Mouse (Mus musculus): Measurements from ENCODE around the gene Syngr2.

Syngr2 gene

GRCm38 (mm10) chr11:117809407-117810311 lies at the start of gene Syngr2, which contains the start of gene Gm20708:
Syngr2 (plus strand) TSS chr11:117809668.
Gm20708 (plus strand) TSS chr11:117809668.
- peak; percentile 76 for DNase-seq (ENCODE audit: low spot score)

GRCm38 (mm10) chr11:117760374-117761119 lies 48.9 kb upstream of the Syngr2 start:
- DNase-seq (ENCODE audit: low spot score): no peak

- DNase-seq (ENCODE audit: low spot score): no peak
These were observed 47.7 kb upstream of the Syngr2 start for GRCm38 (mm10) chr11:117761801-117762200.

- no peak for DNase-seq (ENCODE audit: low spot score)
These were observed 47.2 kb upstream of the Syngr2 start for GRCm38 (mm10) chr11:117762246-117762645.

- DNase-seq (ENCODE audit: low spot score): no peak
These were observed 45.1 kb upstream of the Syngr2 start for GRCm38 (mm10) chr11:117764319-117764718.

- DNase-seq (ENCODE audit: low spot score): no peak
These were observed 44.1 kb upstream of the Syngr2 start for GRCm38 (mm10) chr11:117765361-117765760.

GRCm38 (mm10) chr11:117766275-117766674 lies 43.2 kb upstream of the Syngr2 start:
- no peak for DNase-seq (ENCODE audit: low spot score)

GRCm38 (mm10) chr11:117768725-117769682 lies 40.5 kb upstream of the Syngr2 start:
- no peak for DNase-seq (ENCODE audit: low spot score)

- DNase-seq (ENCODE audit: low spot score): no peak
These were observed 39.8 kb upstream of the Syngr2 start for GRCm38 (mm10) chr11:117769683-117770047.

- DNase-seq (ENCODE audit: low spot score): no peak
These were observed 39.1 kb upstream of the Syngr2 start for GRCm38 (mm10) chr11:117770407-117770806.

- DNase-seq (ENCODE audit: low spot score): no peak
These were observed 37.1 kb upstream of the Syngr2 start for GRCm38 (mm10) chr11:117772352-117772751.

- DNase-seq (ENCODE audit: low spot score): no peak
These were observed 34.5 kb upstream of the Syngr2 start for GRCm38 (mm10) chr11:117774925-117775324.

- DNase-seq (ENCODE audit: low spot score): no peak
These were observed 33.9 kb upstream of the Syngr2 start for GRCm38 (mm10) chr11:117775540-117775939.

GRCm38 (mm10) chr11:117776085-117776792 lies 33.2 kb upstream of the Syngr2 start:
- DNase-seq (ENCODE audit: low spot score): no peak

GRCm38 (mm10) chr11:117777111-117777510 lies 32.4 kb upstream of the Syngr2 start:
- no peak for DNase-seq (ENCODE audit: low spot score)

- no peak for DNase-seq (ENCODE audit: low spot score)
These were observed 31.4 kb upstream of the Syngr2 start for GRCm38 (mm10) chr11:117778031-117778430.

GRCm38 (mm10) chr11:117778851-117779433 lies 30.5 kb upstream of the Syngr2 start:
- peak; percentile 31 for DNase-seq (ENCODE audit: low spot score)

GRCm38 (mm10) chr11:117779434-117780198 lies 29.9 kb upstream of the Syngr2 start:
- DNase-seq (ENCODE audit: low spot score): peak; percentile 62

- no peak for DNase-seq (ENCODE audit: low spot score)
These were observed 29.3 kb upstream of the Syngr2 start for GRCm38 (mm10) chr11:117780199-117780515.

GRCm38 (mm10) chr11:117780582-117781111 lies 28.8 kb upstream of the Syngr2 start:
- DNase-seq (ENCODE audit: low spot score): peak; percentile 77
